Mouse (Mus musculus) right cerebral cortex, postnatal 36 days (tissue): ENCODE data around the gene Nt5c3b.

Source experiments
- DNase-seq, 2 experiments: peaks; one replicate each; pipeline ENCODE4 v3.0.0; 2022; ENCODE audit warnings: low spot score in 2 of 2, mixed read lengths in 1 of 2

Nt5c3b gene

DNA sequence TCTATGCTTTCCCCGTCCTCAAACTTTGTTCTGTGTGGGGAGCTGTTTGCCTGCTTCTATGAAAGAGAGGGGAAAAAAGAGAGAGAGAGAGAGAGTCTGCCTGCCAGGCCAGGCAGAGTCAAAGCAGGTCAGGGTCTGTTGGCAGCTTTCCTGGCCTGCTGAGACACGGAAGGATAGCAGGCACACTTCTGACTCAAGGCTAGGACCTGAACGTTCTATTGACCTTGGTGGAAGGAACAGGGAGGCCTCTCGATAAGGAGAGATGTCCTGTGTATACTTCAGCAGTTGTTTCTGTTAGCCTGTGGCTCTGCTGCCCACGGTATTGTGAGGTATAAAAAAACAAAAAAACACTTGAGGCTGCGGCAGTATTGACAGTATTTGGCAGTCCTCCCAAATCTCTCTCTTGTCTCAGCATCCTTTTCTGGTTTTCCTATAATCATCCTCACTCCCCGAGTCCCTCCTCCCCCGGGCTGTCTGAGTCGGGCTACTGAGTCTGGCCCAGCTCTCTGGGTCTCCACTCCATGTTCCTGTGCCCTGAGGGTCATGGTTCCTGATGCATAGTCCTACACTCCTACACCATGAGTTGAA, 12.9 kb downstream of the Nt5c3b start:
- no peak for DNase-seq

DNA sequence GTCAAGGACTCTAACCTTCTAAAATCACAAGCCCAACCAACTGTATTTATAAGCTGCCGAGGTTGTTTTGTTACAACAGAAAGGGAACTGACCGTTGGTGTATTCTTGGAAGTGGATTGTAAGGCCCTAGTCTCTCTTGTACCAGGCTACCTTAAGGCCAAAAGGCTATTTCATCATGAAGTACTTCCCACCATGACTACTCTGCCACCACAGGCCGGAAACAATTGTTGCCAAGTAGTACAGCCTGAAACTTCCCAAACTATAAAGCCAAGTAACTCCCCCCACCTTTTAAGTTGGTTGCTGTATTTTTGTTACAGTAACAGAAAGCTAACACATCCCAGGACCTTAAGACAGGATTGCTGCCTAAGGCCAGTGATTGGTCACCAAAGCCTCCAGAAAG, 14.8 kb downstream of the Nt5c3b start:
- no peak for DNase-seq

DNA sequence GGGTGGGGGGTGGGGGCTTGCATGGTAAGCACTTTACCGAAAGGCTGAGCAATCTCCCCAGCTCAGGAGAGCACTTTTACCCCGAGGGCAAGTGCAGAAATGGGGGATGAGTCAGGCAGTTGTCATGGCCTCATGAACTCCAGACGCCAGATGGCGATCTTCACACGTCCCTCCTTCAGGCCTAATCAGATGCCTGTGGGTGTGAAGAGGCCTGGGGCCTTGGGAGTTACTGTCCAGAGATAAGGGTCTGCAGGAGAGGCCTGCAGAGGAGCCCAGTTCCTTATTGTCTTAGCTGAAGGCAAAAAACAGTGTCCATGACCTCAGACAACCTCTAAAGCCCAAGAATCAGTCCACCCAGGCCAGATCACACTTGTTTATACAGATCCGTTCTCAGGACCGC, 15.8 kb downstream of the Nt5c3b start:
- DNase-seq: peak in 1 of 2 experiments; percentile 48

DNA sequence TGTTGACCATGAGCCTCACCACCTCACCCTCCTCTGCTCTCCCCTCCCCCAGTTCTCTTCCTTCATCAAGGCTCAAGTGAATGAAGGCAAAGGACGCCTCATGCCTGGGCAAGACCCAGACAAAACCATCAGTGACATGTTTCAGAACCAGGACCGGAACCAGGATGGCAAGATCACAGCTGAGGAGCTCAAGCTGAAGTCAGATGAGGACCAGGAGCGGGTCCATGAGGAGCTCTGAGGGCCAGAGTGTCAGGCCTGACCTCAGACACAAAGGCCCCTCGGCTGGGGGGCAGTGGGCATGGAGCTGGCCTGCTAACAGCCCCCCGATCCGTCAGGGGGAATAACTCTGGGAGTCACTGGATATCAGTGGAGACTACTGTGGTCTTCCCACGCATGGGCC, 17.8 kb downstream of the Nt5c3b start:
- no peak for DNase-seq

DNA sequence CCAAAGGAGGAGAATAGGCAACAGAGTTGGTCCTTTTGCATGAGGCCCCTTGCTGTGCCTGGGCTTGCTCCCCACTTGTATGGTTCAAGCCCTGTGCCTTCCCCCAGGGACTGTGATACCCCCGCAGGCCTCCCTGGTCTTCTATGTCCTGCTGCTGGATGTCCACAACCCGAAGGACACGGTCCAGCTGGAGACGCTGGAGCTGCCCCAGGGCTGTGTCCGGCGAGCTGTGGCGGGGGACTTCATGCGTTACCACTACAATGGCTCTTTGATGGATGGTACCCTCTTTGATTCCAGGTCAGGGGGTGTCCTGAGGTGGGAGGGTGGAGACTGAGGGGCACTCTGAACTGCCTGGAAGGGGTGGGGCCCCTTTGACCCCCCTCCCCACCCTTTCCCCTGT, 20.1 kb downstream of the Nt5c3b start:
- no peak for DNase-seq

DNA sequence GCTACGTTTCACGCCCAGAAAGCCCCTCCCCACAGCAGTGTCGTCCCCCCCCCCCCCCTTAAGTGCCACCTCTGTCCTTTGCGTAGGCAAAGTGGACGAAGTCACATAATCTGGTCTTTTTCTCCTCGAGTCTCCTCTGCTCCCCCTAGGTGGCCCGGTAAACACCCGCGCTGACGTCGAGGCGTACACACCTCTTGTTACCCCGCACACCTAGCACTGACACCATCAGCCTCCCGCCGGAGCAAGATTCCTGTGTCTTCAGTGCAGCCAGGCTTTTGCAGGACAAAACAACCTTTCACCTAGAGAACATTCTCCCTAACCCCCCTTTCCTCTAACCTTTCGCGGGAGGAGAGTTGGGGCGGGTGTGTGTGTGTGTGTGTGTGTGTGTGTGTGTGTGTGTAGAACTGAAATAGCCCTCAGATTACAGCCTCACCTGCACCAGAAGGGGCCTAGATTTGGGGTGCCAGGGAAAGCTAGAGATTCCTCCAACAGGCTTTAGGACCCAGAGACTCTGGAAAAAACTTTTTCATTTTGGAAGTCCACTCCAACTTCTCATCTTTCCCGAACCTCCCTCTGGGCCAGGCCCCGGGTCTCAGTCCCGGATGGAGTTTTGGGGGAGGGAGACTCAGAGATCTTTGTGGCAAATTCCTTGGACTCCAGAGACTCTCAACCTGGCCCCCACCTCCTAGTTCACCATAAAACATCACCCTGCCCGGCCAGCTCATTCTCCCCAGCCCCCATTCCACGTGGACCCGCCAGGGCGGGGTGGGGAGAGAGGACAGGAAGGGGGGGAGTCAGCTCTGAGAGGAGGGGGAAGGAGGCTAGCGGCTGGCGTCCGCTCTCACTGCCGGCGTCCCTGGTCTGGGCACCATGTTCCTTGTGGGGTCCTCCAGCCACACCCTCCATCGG, 26.4 kb downstream of the Nt5c3b start, which contains the start of gene Fkbp10:
Gene Fkbp10 (plus strand): TSS at position 784 of the 909 bp plus-strand sequence.
- DNase-seq: no peak

DNA sequence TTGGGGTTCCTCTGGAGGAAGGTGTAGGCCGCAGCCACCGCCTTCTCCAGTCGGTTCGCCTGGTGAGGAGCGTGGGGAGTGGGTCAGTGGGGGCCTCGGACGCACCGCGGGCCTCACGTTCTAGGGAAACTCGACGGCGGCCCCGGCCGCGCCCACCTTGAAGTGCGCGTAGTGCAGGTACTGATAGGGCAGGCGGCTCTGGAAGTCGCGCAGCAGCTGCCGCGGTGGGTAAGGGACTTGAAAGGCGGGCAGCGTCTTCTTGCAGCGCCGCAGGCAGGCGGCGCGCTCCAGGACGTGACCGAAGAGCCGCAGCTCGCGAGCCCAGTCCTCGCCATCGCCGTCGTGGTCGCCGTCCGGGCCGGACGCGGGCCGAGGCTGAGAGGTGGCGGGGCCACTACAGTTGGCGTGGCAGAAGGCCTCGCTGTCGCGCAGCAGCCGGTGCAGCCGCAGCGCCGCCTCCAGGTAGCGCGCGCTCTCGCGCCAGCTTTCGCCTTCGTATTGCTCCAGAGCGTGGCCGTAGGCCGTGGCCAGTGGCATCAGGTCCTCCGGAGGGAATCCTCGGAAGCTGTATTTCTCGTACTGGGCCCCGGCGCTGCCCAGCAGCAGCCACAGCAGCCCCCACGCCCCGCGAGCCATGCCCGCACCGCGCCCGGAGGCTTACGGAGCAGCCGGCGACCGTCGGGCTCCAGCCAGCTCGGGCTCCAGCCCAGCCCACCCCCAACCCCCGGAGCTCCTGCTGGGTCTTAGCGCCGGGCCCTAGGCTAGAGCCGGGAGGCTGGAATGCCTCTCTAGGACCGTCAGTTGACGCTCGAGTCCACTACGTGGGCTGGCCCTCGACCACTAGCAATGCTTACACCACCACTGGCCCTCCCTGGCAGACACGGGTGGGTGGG, 27.3 kb downstream of the Nt5c3b start, which contains the start of gene P3h4:
Gene P3h4 (minus strand): TSS at position 816 of the 893 bp plus-strand sequence.
- peak; percentile 44 to 63 for DNase-seq

DNA sequence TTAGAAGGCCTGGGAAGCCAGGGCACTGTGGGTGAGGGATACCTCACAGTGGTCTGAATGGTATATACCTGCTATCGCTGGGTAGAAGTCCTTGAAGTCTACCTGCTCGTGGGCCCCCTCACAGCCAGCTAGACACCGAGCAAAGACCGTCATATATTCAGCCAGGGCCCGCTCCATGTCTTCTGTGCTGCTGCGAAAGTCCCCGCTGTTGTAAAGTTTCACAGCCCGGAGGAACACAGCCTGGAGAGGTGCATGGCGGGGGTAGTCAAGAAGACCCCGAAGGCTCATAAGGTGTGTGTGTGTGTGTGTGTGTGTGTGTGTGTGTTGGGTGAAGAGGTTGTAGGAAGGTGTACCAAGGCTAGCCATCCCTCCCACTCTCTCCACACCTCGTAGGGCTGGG, 28.1 kb downstream of the Nt5c3b start:
- DNase-seq: no peak

DNA sequence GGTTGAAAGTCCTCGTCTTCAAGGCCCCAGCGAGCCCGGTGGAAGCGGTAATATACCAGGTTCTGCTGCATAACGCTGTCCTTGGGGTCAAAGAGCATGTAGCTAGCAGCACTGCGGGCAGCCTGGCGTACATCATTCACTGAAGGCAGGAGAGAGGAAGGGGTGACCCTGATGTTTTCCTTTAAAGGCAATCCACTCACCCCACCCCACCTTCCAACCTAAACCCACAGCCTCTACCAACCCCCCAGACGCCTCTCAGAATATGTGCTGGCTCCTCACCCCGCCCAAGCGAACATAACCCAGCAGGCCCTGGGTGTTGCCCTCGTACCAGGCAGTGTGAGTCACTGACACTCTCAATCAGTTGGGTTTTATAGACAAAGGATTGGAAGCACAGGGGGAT, 29.9 kb downstream of the Nt5c3b start:
- DNase-seq: no peak

DNA sequence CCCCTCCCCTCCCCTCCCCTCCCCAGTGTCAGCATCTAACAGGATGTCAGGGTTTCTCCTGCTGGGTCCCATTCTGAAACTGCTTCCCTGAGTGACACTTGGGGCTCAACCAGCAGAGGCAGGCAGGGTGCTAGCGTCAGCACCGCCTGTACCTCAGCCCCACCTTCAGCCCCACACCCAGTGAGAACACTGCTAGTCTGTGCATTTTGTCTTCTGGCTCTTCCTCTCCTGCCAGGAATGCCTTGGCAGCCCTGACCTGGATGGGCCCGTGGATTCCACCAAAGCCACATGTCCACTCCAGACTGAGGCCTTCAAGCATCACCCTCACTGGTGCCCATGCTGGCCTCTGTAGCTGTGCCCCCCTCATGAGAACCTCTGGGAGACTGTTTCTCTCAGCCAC, 31.9 kb downstream of the Nt5c3b start:
- DNase-seq: no peak

DNA sequence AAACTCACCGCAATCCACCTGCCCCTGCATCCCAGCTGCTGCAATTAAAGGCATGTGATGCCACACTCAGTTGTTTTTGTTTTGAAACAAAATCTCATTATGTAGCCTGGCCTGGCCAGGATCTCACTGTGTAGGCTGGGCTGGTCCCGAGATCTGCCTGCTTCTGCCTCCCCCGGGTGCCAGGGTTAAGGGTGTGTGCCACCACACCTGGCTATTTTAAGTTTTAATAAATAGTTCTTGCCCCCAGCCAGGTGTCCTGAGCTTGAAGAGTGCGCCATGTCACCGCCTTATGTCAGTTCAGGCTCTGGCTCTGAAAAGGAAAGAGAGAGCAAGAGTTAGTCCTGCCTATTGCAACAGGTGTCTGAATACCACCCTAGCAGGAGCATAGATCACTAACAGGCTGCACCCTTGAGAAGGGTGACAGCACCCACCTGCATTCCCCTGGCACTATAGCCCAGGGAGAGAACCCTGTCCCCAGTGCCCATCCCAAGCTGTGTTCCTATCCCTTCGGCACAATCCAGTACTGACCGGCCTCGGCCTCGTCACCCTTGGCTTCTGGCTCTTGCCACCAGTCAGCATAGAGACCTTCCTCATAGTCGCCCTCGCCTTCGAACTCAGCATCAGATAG, 32.7 kb downstream of the Nt5c3b start:
- DNase-seq: no peak

DNA sequence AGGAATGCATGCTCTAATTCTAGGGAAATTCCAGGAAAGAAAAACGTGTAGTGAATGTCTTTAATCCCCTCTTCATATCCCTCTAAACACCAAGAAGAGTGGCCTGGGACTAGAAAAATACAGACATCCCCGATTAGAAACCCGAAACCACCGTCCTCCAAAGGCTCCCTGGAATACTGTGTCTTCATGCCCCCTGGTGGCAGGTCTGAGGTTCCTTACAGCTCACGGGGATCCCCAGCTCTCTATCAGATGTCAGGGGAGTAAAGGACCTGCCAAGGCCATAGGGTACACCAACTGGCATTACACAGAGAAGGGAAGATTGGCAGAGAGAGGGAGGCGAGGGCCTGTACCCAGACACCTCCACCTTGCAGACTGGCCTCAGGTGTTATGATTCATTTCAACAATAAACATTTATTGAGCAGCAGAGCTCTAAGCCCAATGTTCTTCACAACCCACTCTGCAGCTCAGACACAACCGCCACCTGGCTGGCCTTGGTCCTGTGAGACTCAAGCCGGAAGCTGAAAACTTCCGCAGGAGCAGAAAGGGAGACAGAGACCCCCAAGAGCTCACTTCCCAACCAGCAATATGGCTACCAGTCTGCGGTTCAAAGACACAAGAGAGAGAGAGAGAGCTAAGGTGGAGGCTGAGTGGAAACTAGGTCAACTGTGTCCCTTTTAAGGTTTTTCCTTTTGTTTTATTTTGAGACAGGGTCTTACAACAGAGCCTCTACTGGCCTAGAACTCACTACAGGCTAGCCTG, 33.4 kb downstream of the Nt5c3b start:
- DNase-seq: no peak

DNA sequence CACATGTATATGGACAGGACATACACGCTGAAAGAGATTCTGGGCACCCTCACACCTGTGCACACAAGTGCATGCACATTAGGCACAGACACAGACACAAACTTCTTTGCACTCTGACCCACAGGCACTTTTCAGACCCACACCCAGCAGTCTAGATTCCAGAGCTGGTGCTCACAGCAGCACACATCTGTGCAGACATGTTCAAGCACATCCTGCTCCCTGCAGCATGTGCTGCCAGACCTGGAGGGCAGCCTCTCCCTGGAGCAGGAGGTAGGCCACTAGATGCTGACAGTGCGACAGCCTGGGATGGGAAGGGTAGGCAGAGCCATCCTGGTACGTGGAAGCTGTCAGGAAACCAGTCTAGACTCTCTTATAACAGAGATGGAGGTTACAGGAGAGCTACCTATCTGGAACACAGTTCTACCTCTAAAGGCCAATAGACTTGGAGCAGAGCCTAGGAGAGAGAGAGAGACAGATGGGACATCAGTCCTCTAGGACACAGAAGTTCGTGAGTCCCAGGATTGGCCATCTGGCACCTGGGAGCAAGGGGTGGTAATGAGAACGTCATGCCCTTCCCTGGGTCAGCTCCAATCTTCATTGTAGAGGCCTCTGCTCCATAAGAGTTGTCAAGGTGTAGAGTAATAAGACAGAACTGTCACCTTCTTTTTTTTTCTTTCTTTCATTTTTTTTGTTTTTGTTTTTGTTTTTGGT, 34.5 kb downstream of the Nt5c3b start:
- no peak for DNase-seq

DNA sequence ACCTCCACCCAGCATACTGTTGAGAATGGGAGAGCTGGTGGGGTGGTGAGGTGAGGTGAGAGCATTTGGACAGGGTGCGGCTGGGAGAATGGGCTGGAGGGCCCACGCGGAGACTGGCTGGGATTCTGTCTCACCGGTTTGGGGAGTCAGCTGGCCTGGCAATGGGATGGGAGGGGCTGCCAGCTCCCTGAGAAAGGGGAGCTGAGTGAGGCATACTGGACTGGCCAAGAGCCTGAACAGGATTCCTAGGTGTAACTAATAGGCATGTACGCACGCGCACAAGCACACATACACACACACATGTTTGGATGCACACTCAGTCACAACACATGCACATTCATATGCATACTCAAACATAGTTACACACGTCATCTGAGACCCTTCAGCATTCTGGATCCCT, 35.3 kb downstream of the Nt5c3b start:
- DNase-seq: no peak

DNA sequence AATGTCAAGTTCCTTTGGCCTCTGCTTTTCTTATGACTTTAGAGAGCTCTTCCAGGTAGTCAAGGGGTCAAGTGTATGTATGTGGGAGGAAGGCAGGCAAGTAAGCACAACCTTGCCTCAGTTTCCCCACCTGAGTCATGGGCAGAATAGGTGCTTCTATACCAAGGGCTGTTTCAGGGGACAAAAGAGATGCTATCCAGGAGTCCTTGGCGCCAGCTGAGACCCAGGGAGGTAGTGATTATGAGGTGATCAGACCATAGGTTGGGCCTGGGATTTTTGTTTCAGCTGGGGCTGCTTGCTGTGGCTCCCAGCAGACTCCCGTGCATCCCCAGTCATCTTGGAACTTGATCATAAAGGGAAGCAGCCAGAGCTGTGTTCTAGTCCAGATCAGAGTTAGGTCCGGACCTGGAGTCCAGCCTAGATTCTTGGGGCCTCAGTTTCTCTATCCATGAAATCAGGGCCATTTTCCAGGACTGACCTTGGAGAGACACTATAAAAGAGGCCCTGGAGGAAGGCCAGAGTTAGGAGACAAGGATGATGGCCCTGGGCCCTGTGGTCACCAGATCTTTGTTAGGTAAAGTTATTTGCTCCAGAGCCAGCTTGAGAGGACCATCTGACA, 37.0 kb downstream of the Nt5c3b start:
- no peak for DNase-seq

DNA sequence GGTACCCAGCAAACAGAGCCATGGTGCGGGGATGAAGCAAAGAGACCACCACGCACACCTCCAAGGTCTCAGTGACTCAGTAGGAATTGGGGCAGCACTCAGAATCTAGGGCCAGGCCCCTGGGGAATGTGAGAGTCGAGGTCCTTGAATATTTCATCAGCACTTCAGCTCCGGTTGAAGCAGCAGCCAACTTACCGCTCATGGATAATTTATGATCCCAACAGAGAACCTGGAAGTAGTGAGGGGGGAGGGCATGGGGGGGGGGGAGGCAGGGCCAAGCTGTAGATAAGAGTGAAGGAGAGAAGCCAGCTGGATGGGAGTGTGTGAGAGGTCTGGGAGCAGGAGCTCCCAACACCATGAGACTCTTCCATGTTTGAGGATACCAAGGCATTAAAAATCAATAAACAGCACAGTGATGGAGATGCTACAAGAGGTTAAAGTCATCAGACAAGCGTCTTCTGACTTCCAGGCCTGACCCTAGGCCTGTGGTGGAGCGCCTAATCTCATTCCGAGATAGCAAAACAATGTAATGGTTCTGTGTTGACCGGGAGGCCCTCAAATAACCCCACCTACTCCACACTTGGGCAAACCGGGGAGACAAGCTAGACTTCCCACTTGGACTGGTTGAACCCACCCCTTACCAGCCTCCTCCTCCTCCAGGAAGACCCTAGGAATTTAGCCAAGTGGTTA, 38.0 kb downstream of the Nt5c3b start:
- DNase-seq: no peak

DNA sequence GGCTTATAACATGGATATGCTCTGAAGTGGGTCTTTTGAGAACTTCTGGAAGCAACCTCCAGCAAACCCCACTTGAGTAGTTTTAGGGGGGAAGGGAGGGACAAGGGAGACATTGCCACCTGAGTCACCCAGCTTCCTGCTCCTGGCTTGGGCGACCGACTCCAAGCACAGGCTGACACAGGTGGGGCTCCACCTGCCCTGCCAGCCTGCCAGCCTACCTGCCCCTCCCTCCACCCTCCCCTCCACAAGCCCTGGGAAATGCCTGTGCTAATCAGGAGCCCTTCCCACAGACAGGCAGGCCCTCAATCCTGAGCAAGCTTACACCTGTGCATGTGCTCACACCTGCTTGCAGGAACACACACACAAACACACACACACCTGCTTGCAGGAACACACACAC, 38.9 kb downstream of the Nt5c3b start:
- DNase-seq: no peak

DNA sequence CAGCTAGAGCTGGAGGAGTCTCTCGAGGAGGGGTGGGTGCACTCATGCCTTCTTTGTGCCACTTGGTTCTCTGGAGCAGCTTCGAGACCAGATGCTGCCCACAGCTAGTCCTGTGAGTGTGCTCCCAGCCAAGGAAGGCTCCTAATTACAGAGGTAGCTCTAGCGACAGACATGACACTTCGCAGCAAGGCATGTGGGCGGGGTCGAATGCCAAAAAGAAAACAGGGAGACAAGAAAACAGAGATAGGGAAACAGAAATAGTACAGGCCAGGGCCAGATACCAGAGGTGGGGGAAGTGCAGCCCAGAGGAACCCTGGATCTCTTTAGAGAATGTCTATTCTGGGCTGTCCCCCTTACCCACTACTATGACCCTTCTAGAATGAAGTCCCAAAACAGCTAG, 39.4 kb downstream of the Nt5c3b start:
- no peak for DNase-seq

DNA sequence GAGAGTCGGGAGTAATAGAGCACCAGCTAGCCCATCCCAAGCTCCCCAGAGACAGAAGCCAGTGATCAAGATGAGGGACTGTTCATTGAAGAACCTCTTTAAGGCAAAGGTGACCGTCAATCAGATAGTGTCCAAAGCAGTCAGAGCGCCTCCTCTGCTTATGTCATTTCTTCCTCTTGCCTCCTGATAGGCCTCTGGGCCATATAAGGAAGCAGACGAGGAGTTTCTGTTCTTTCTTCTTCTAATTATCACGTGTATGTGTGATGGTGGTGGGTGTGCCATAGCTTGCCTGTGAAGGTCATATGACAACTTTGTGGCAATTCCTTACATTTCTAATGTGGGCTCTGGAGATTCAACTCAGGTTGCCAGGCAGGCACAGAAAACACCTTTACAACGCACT, 40.8 kb downstream of the Nt5c3b start:
- no peak for DNase-seq
